Mouse (Mus musculus): ENCODE results near the gene Arl16. TPM values are rescaled to one million over a fixed set of nuclear protein-coding genes. Genes with fewer than 3 reads are reported as not detected.

The Arl16 gene
- total and polyA plus RNA-seq, 3 experiments = 20.0 to 20.8 TPM; not detected in 1

DNA sequence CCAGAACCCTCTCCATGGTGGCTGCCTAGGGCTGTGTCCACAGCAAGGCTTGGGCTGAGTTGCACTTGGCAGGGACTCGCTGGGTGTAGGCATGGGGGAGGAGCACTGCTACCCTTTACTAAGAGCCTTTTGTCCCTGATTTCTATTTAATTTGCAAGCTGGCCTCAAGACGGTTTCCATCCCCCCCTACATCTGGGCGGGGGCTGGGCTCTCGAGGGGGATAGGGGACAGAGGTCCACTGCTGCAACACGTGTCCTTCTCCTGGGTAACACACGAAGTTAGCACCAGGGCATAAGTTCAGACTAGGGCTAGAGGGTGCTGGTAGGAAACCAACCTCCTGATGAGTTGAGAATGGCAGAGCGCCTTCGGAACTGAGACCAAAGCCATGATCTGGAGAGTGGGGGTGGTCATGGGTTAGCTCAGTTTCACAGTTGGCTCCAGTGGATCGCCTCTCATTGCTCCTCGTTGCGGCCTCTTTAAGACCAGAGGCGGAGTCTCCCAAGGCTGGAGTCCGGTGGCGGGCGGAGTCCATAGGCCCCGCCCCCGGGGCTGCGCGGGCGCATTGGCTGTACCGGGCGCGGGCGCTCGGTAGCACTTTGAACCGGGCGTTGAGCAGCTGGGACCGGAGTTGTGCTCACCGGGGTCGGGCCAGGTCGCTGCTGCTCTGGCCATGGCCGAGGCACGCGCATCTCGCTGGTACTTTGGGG lies 24.1 kb upstream of the Arl16 start, which contains the start of gene Slc25a10:
TSS of gene Slc25a10 (plus strand) at position 524 of the 707 bp plus-strand sequence.
- peak; percentile 93 for DNase-seq (ENCODE audit: low read depth, low spot score)
- Histone ChIP-seq H3K9ac (ENCODE audit: control insufficient read depth, low read depth, low read length, poor library complexity, severe bottlenecking) (peak within 1 kb of the TSS; percentile 87), H3K27me3 (ENCODE audit: control insufficient read depth in 1 of 2, insufficient read depth in 2 of 2, low read length in 2 of 2) (no peaks in the 10 kb centered on the region), H3K27ac (ENCODE audit: control insufficient read depth, low read depth, low read length) (peak within 1 kb of the TSS; percentile 54), H3K79me2 (ENCODE audit: control insufficient read depth, insufficient read depth, low read length, poor library complexity) (peaks cover 28% of the 10 kb centered on the region), H3K4me3 (ENCODE audit: control insufficient read depth in 1 of 2, insufficient read depth in 1 of 2, low read depth in 2 of 2, low read length in 2 of 2) (peak within 1 kb of the TSS; percentile 63 to 80), H3K9me3 (replicated peaks; ENCODE audit: insufficient read depth, low read length) (no peaks in the 10 kb centered on the region), H3K4me1 (ENCODE audit: control insufficient read depth in 1 of 2, insufficient read depth in 2 of 2, low read length in 2 of 2) (peaks cover 0 to 20% of the 10 kb centered on the region in 2 experiments; a peak in 2 of 4 replicates), H3K36me3 (ENCODE audit: control insufficient read depth in 1 of 2, insufficient read depth in 2 of 2, low read length in 2 of 2) (peaks cover 3 to 14% of the 10 kb centered on the region in 2 experiments; a peak in 3 of 4 replicates)
- TF ChIP-seq MYB (IDR thresholded peaks at IDR 0.05; ENCODE audit: low read depth, low read length) = no peak
- no peak for TF ChIP-seq JUND (IDR thresholded peaks at IDR 0.05; ENCODE audit: low read depth, low read length)
- no peak for TF ChIP-seq E2F4 (IDR thresholded peaks at IDR 0.05; ENCODE audit: borderline replicate concordance, low read depth, low read length)
- no peak for TF ChIP-seq KAT2A (conservative IDR thresholded peaks at IDR 0.05; ENCODE audit: low read depth, low read length)
- TF ChIP-seq GATA1 (IDR thresholded peaks at IDR 0.05; ENCODE audit: low read depth, low read length) = no peak
- TF ChIP-seq POLR2AphosphoS5 (IDR thresholded peaks at IDR 0.05; ENCODE audit: borderline replicate concordance, low read depth, low read length) = no peak; the same call in 1 of the 2 replicates
- no peak for TF ChIP-seq ETS1 (IDR thresholded peaks at IDR 0.05; ENCODE audit: low read depth, low read length)
- TF ChIP-seq MXI1 (IDR thresholded peaks at IDR 0.05; ENCODE audit: low read depth, low read length) = peak; percentile 63; the same call in 1 of the 2 replicates
- TF ChIP-seq MAFK (IDR thresholded peaks at IDR 0.05; ENCODE audit: borderline replicate concordance, low read depth, low read length) = no peak
- peak; percentile 63 for TF ChIP-seq HCFC1 (IDR thresholded peaks at IDR 0.05; ENCODE audit: low read depth, low read length)
- TF ChIP-seq MYC (IDR thresholded peaks at IDR 0.05; ENCODE audit: low read depth, low read length) = peak; percentile 85
- TF ChIP-seq RAD21 (IDR thresholded peaks at IDR 0.05; ENCODE audit: low read depth, low read length) = no peak
- peak; percentile 78 to 83 for TF ChIP-seq POLR2A (IDR thresholded peaks at IDR 0.05; ENCODE audit: control insufficient read depth in 1 of 2, insufficient read depth in 1 of 2, low read depth in 1 of 2, low read length in 2 of 2, poor library complexity in 1 of 2)
- no peak for TF ChIP-seq TAL1 (IDR thresholded peaks at IDR 0.05; ENCODE audit: low read length)
- peak; percentile 61 for TF ChIP-seq USF1 (IDR thresholded peaks at IDR 0.05; ENCODE audit: low read depth, low read length)
- peak; percentile 21; the same call in 1 of the 2 replicates for TF ChIP-seq CHD2 (IDR thresholded peaks at IDR 0.05; ENCODE audit: low read length)
- TF ChIP-seq ELF1 (IDR thresholded peaks at IDR 0.05; ENCODE audit: low read depth, low read length) = no peak
- TF ChIP-seq BHLHE40 (IDR thresholded peaks at IDR 0.05; ENCODE audit: borderline replicate concordance, low read depth, low read length) = no peak
- TF ChIP-seq NELFE (IDR thresholded peaks at IDR 0.05; ENCODE audit: low read depth, low read length) = peak; percentile 95
- TF ChIP-seq ZKSCAN1 (IDR thresholded peaks at IDR 0.05; ENCODE audit: low read depth, low read length) = no peak
- no peak for TF ChIP-seq SMC3 (IDR thresholded peaks at IDR 0.05; ENCODE audit: low read depth, low read length)
- peak; percentile 92 for TF ChIP-seq POLR2AphosphoS2 (IDR thresholded peaks at IDR 0.05; ENCODE audit: low read length)
- TF ChIP-seq MAZ (IDR thresholded peaks at IDR 0.05; ENCODE audit: low read depth, low read length) = no peak; the same call in 1 of the 2 replicates
- TF ChIP-seq ZNF384 (IDR thresholded peaks at IDR 0.05; ENCODE audit: low read depth, low read length) = no peak
- no peak; the same call in none of the 2 replicates for TF ChIP-seq ZMIZ1 (IDR thresholded peaks at IDR 0.05; ENCODE audit: low read depth, low read length)
- TF ChIP-seq EP300 (IDR thresholded peaks at IDR 0.05; ENCODE audit: low read depth in 1 of 2, low read length in 2 of 2) = no peak
- TF ChIP-seq SIN3A (IDR thresholded peaks at IDR 0.05; ENCODE audit: low read length) = peak; percentile 54; the same call in 1 of the 2 replicates
- no peak for TF ChIP-seq GABPA (IDR thresholded peaks at IDR 0.05; ENCODE audit: low read depth, low read length)
- TF ChIP-seq ZC3H11A (IDR thresholded peaks at IDR 0.05; ENCODE audit: low read depth, low read length) = no peak
- TF ChIP-seq MAX (IDR thresholded peaks at IDR 0.05; ENCODE audit: low read length) = peak; percentile 84
- peak; percentile 82 for TF ChIP-seq NRF1 (IDR thresholded peaks at IDR 0.05; ENCODE audit: insufficient read depth, low read depth, low read length, poor library complexity, severe bottlenecking)
- TF ChIP-seq CTCF (IDR thresholded peaks at IDR 0.05 in 2 of 3, conservative IDR thresholded peaks at IDR 0.05 in 1 of 3; ENCODE audit: control insufficient read depth in 1 of 3, insufficient read depth in 1 of 3, low read depth in 2 of 3, low read length in 3 of 3, poor library complexity in 1 of 3, severe bottlenecking in 1 of 3) = no peak
- peak; percentile 66 for TF ChIP-seq TBP (IDR thresholded peaks at IDR 0.05; ENCODE audit: low read depth, low read length)
- peak; percentile 56 for TF ChIP-seq TCF12 (IDR thresholded peaks at IDR 0.05; ENCODE audit: low read depth, low read length)
- no peak for TF ChIP-seq USF2 (IDR thresholded peaks at IDR 0.05; ENCODE audit: borderline replicate concordance in 1 of 2, insufficient read depth in 1 of 2, low read depth in 1 of 2, low read length in 2 of 2)
- TF ChIP-seq MEF2A (IDR thresholded peaks at IDR 0.05; ENCODE audit: extremely low read depth, insufficient replicate concordance, low read depth, low read length, poor library complexity, severe bottlenecking) = no peak

Measured in MEL (cell line).